Mouse (Mus musculus) CH12.LX (cell line): ENCODE measurements around the gene Styxl1.

Source experiments
- CHD2 ChIP-seq: IDR thresholded peaks from 2 replicates; pipeline ENCODE4 v1.6.1; 2011; ENCODE audit warnings: low read length, improper control_type of control experiment
- CTCF ChIP-seq, 2 experiments: IDR thresholded peaks in 1 of 2; conservative IDR thresholded peaks in 1 of 2; 2 replicates each; pipeline ENCODE4 v1.5.1; 2011 to 2012; ENCODE audit warnings: low read depth in 2 of 2, low read length in 2 of 2, improper control_type of control experiment in 1 of 2, inconsistent platforms in 1 of 2, mild to moderate bottlenecking in 1 of 2, moderate library complexity in 1 of 2
- MAZ ChIP-seq: IDR thresholded peaks from 2 replicates; pipeline ENCODE4 v1.6.1; 2012; ENCODE audit warnings: low read depth, mild to moderate bottlenecking, inconsistent platforms, low read length, improper control_type of control experiment, moderate library complexity
- POLR2A ChIP-seq: IDR thresholded peaks from 2 replicates; pipeline ENCODE4 v1.6.1; 2011; ENCODE audit warnings: low read depth, mild to moderate bottlenecking, improper control_type of control experiment, low read length

DNA sequence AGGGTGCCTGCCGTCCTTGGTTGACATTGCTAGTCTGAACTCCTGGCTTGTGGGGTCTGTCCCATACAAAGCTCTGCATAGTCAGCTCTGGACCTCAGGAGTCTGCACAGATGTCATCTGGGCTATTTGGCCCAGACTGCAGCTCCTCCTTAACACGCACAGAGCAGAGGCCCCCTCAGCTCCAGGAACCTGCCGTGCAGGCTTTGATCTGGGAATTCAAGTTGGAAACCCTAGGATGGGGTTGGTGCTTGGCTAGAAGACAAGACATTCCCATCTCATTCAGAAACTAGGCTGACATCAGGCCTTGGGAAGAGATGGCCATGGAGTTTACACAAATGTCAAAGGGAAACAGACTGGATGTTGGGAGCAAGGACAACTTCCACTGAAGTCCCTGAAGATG, 46.3 kb upstream of the Styxl1 start:
- TF ChIP-seq POLR2A, result no peak
- TF ChIP-seq MAZ, result no peak
- TF ChIP-seq CTCF (conservative IDR thresholded peaks at IDR 0.05 in 1 of 2, IDR thresholded peaks at IDR 0.05 in 1 of 2; ENCODE audit: low read depth in 2 of 2, low read length in 2 of 2), result no peak
- no peak for TF ChIP-seq CHD2
